Mouse (Mus musculus) cerebellum, adult 8-10 months (tissue): ENCODE data around the gene Tpbgl.

Source experiments
- DNase-seq: peaks from one replicate; pipeline ENCODE4 v3.0.0; 2022

Gene Tpbgl

GRCm38 (mm10) chr7:99626376-99627270 lies at the start of gene Tpbgl:
Gene Tpbgl (minus strand): TSS chr7:99627103.
- DNase-seq = no peak

- no peak for DNase-seq
These were observed 48.0 kb upstream of the Tpbgl start for GRCm38 (mm10) chr7:99674890-99675289.

- DNase-seq = no peak
These were observed 47.3 kb upstream of the Tpbgl start for GRCm38 (mm10) chr7:99674209-99674608.

- DNase-seq = no peak
These were observed 46.3 kb upstream of the Tpbgl start for GRCm38 (mm10) chr7:99673188-99673587.

GRCm38 (mm10) chr7:99671544-99672435 lies 44.9 kb upstream of the Tpbgl start:
- no peak for DNase-seq

- DNase-seq = no peak
These were observed 44.0 kb upstream of the Tpbgl start for GRCm38 (mm10) chr7:99670915-99671314.

- DNase-seq = peak; percentile 46
These were observed 41.9 kb upstream of the Tpbgl start for GRCm38 (mm10) chr7:99668802-99669201.

- DNase-seq = no peak
These were observed 40.2 kb upstream of the Tpbgl start for GRCm38 (mm10) chr7:99667096-99667495.

- no peak for DNase-seq
These were observed 39.0 kb upstream of the Tpbgl start for GRCm38 (mm10) chr7:99665731-99666452.

GRCm38 (mm10) chr7:99664571-99665485 lies 37.9 kb upstream of the Tpbgl start:
- peak; percentile 80 for DNase-seq

- no peak for DNase-seq
These were observed 36.8 kb upstream of the Tpbgl start for GRCm38 (mm10) chr7:99663507-99664220.

- DNase-seq = no peak
These were observed 35.4 kb upstream of the Tpbgl start for GRCm38 (mm10) chr7:99662311-99662710.

- DNase-seq = no peak
These were observed 34.8 kb upstream of the Tpbgl start for GRCm38 (mm10) chr7:99661571-99662230.

- no peak for DNase-seq
These were observed 34.2 kb upstream of the Tpbgl start for GRCm38 (mm10) chr7:99661071-99661470.

GRCm38 (mm10) chr7:99659379-99660029 lies 32.6 kb upstream of the Tpbgl start:
- peak; percentile 64 for DNase-seq

- DNase-seq = no peak
These were observed 27.3 kb upstream of the Tpbgl start for GRCm38 (mm10) chr7:99654244-99654643.

GRCm38 (mm10) chr7:99649585-99649984 lies 22.7 kb upstream of the Tpbgl start:
- no peak for DNase-seq

GRCm38 (mm10) chr7:99648623-99649022 lies 21.7 kb upstream of the Tpbgl start:
- DNase-seq = no peak

- no peak for DNase-seq
These were observed 17.8 kb upstream of the Tpbgl start for GRCm38 (mm10) chr7:99644701-99645100.

GRCm38 (mm10) chr7:99642078-99642477 lies 15.2 kb upstream of the Tpbgl start:
- DNase-seq = no peak
